Mouse (Mus musculus) lung, adult 2 months (tissue): ENCODE measurements around the gene Gm6358. TPM values are rescaled to one million over a fixed set of nuclear protein-coding genes. Genes with fewer than 3 reads are reported as not detected.
"Not testable (repeated sequence)": the region's sequence is repeated elsewhere in the genome, so short reads cannot be mapped to it uniquely, and the experiment has no call there.

Experiments
- DNase-seq: peaks from one replicate; pipeline ENCODE4 v3.0.0; 2022
- H3K4me1 ChIP-seq: fragments of 200-500 bp; 2 replicates; pipeline ENCODE4 v1.6.1; 2011; ENCODE audit warnings: low read length; ENCODE audit not compliant: control insufficient read depth, insufficient read depth
- H3K4me3 ChIP-seq: fragments of 200-500 bp; replicated peaks from 2 replicates; pipeline ENCODE3; 2011; ENCODE audit warnings: low read depth, mild to moderate bottlenecking, control low read depth, low read length; ENCODE audit errors: extremely low read depth
- CTCF ChIP-seq: fragments of 200-500 bp; IDR thresholded peaks from 2 replicates; pipeline ENCODE4 v1.5.1; 2011; ENCODE audit warnings: mild to moderate bottlenecking, low read length, control low read depth; ENCODE audit not compliant: insufficient read depth
- POLR2A ChIP-seq: fragments of 200-500 bp; IDR thresholded peaks from 2 replicates; pipeline ENCODE4 v1.6.1; 2011; ENCODE audit warnings: low read depth, mild to moderate bottlenecking, control low read depth, low read length, borderline replicate concordance; ENCODE audit errors: extremely low read depth
- WGBS: fragments of 180-500 bp; shearing (Covaris S2); methylation state at CpG from one replicate; pipeline ENCODE4 v1.1.7; 2018; 5-methylcytosine and 5-hydroxymethylcytosine counted together
- polyA plus RNA-seq: library from polyadenylated mRNA; depleted of rRNA; stranded (reverse); fragments of >200 nt; gene quantifications from 2 replicates; pipeline ENCODE4 v1.2.3, GENCODE M21; 2012; rRNA removed

Gene Gm6358
- not detected in 2 replicates for polyA plus RNA-seq

DNA sequence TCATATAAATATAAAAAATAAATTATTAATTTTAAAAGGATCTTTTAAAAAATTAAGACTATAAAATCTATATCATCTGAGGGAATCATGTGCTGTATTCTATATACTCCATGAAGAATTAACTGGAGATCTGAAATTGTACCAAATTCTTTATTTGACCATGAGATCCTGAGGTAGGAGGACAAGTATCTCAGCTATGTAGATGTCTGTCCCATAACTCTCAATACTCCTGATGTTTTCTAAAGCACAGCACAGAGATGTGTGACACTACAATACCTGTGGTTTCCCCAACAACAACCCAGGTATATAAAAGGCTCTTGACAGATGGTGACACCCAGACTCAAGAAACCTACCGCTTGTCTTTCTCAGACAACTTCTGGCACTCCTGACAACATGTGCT is at the start of gene Gm6358:
TSS of gene Gm6358 (plus strand) at position 301 of the 400 bp plus-strand sequence.
- H3K4me3 ChIP-seq: no peak within 1 kb of the TSS
- no peaks in the 10 kb centered on the region for H3K4me1 ChIP-seq
- 95% methylated on average over 1 of the region's 1 CpGs for WGBS
- TF ChIP-seq POLR2A (no peak), CTCF (no peak)
- no peak for DNase-seq

- WGBS: 98% methylated on average over 1 of the region's 1 CpGs
- no peaks in the 10 kb centered on the region for H3K4me1 ChIP-seq
- DNase-seq: no peak
- H3K4me3 ChIP-seq: no peak within 1 kb of the TSS
- TF ChIP-seq POLR2A: no peak
- TF ChIP-seq CTCF: no peak
Observed at GRCm38 (mm10) chr16:89150786-89151185, 10.1 kb downstream of the Gm6358 start, which contains the start of gene Gm10061. TSS of gene Gm10061 (plus strand) at chr16:89151086.

DNA sequence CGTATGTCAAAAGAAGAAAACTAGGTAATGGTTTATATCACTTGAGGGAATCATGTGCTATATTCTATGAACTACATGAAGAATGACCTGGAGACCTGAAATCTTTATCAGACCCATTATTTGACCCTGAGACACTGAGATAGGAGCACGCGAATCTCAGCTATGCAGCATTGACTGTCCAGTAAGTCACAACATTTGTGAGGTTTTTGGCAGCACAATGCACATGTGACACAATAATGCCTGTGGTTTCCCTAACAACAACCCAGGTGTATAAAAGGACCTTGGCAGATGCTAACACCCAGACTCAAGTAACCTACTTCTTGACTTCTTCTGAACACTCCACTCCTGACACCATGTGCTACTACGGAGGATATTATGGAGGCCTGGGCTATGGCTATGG is 17.0 kb downstream of the Gm6358 start, which contains the start of gene Gm9789:
TSS of gene Gm9789 (plus strand) at position 301 of the 400 bp plus-strand sequence.
- no peak for TF ChIP-seq CTCF
- TF ChIP-seq POLR2A: no peak
- Histone ChIP-seq H3K4me1 (no peaks in the 10 kb centered on the region), H3K4me3 (no peak within 1 kb of the TSS)
- 76% methylated on average over 4 of the region's 4 CpGs for WGBS
- no peak for DNase-seq

GRCm38 (mm10) chr16:89169190-89169589 is 28.5 kb downstream of the Gm6358 start, which contains the start of gene Gm7735:
TSS of gene Gm7735 (plus strand) at chr16:89169490.
- not testable (repeated sequence) for DNase-seq, H3K4me1 ChIP-seq, H3K4me3 ChIP-seq

DNA sequence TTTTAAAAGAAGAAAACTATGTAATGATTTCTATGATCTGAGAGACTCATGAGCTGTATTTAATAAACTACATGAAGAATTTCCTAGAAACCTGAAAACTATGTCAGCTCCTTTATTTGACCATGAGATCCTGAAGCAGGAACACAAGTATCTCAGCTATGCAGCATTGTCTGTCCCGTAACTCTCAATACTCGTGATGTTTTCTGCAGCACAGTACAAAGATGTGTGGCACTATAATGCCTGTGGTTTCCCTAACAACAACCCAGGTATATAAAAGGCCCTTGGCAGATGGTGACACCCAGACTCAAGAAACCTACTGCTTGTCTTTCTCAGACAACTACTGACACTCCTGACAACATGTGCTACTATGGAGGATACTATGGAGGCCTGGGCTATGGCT is 33.8 kb downstream of the Gm6358 start, which contains the start of gene 1110057P08Rik:
TSS of gene 1110057P08Rik (plus strand) at position 301 of the 400 bp plus-strand sequence.
- 76% methylated on average over 2 of the region's 2 CpGs for WGBS
- no peak within 1 kb of the TSS for H3K4me3 ChIP-seq

DNA sequence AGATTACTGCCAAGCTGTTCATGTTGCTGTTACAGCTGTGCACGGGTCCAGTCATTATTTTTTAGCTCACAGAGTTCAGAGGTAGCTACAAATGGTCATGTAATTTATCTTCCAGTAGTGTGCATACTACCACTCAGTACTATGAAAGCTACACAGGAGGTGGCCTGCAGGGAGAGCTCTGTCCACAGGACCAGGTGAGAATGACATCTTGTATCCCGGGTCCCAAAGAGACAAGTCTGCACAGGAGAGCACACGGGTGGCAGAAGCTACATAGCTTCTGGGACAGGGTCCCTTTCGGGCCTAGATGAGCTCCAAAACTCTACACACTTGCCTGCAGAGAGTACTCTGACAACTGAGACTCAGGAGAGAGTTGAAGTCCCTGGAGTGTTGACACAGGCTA is 48.0 kb downstream of the Gm6358 start:
- no peaks in the 10 kb centered on the region for H3K4me1 ChIP-seq
- no peak for TF ChIP-seq CTCF
- TF ChIP-seq POLR2A: no peak
- 70% methylated on average over 4 of the region's 4 CpGs for WGBS
- H3K4me3 ChIP-seq: no peak overlapping the region
- DNase-seq: no peak

More for the DNA sequence above, 33.8 kb downstream of the Gm6358 start, which contains the start of gene 1110057P08Rik:
- DNase-seq: no peak
- TF ChIP-seq CTCF: no peak
- TF ChIP-seq POLR2A: no peak
- H3K4me1 ChIP-seq: no peaks in the 10 kb centered on the region

Other genes starting within 250 kb of the Gm6358 start
- gene Krtap19-5, start 244.4 kb upstream of the Gm6358 start, polyA plus RNA-seq: not detected in 2 replicates
- not detected in 2 replicates for gene Krtap19-9b, start 208.6 kb upstream of the Gm6358 start, polyA plus RNA-seq
- gene Krtap16-3, start 178.0 kb upstream of the Gm6358 start, polyA plus RNA-seq: not detected in 2 replicates
- not detected in 2 replicates for gene Krtap22-2, start 130.1 kb upstream of the Gm6358 start, polyA plus RNA-seq
- not detected in 2 replicates for gene Gm10229, start 125.6 kb upstream of the Gm6358 start, polyA plus RNA-seq
- gene Krtap6-1, start 109.2 kb upstream of the Gm6358 start, polyA plus RNA-seq: not detected in 2 replicates
- gene Gm10228, start 99.4 kb upstream of the Gm6358 start, polyA plus RNA-seq: not detected in 2 replicates
- gene Krtap6-5, start 93.0 kb upstream of the Gm6358 start, polyA plus RNA-seq: not detected in 2 replicates
- not detected in 2 replicates for gene 1110025L11Rik, start 76.8 kb upstream of the Gm6358 start, polyA plus RNA-seq
- gene Krtap6-3, start 56.8 kb upstream of the Gm6358 start, polyA plus RNA-seq: not detected in 2 replicates
- not detected in 2 replicates for gene Gm10061, start 10.2 kb downstream of the Gm6358 start, polyA plus RNA-seq
- gene Gm9789, start 17.1 kb downstream of the Gm6358 start, polyA plus RNA-seq: not detected in 2 replicates
- not detected in 2 replicates for gene Gm7735, start 28.6 kb downstream of the Gm6358 start, polyA plus RNA-seq
- not detected in 2 replicates for gene 1110057P08Rik, start 33.9 kb downstream of the Gm6358 start, polyA plus RNA-seq
- not detected in 2 replicates for gene Krtap20-2, start 65.0 kb downstream of the Gm6358 start, polyA plus RNA-seq